Mouse (Mus musculus): Measurements from ENCODE around the gene Zfp651. TPM values are rescaled to one million over a fixed set of nuclear protein-coding genes. Genes with fewer than 3 reads are reported as not detected.

Gene Zfp651
- polyA plus RNA-seq (2012; rRNA removed; ENCODE audit: low replicate concordance) = 7.4 and 9.3 TPM in 2 replicates

GRCm38 (mm10) chr9:121759091-121760081 is at the start of gene Zfp651:
TSS of gene Zfp651 (plus strand) at chr9:121759330.

GRCm38 (mm10) chr9:121709898-121710583 is 49.1 kb upstream of the Zfp651 start, which contains the start of gene Ss18l2:
TSS of gene Ss18l2 (plus strand) at chr9:121710329.

GRCm38 (mm10) chr9:121718792-121719318 is 40.3 kb upstream of the Zfp651 start, which contains the start of gene Nktr:
TSS of gene Nktr (plus strand) at chr9:121719169.

GRCm38 (mm10) chr9:121777484-121778065 is 18.4 kb downstream of the Zfp651 start, which contains the start of gene Klhl40:
TSS of gene Klhl40 (plus strand) at chr9:121777607.

GRCm38 (mm10) chr9:121791757-121792521 is 32.8 kb downstream of the Zfp651 start, which contains the start of gene Hhatl:
TSS of gene Hhatl (minus strand) at chr9:121792507.

Other genes starting within 250 kb of the Zfp651 start
- gene Lyzl4, start 117.2 kb upstream of the Zfp651 start, polyA plus RNA-seq (2012; rRNA removed; ENCODE audit: low replicate concordance) = 0.19 TPM in 1 of 2 replicates, not detected in the other
- gene Vipr1, start 116.6 kb upstream of the Zfp651 start, polyA plus RNA-seq (2012; rRNA removed; ENCODE audit: low replicate concordance) = 47.6 and 112 TPM in 2 replicates
- gene Sec22c, start 53.8 kb upstream of the Zfp651 start, polyA plus RNA-seq (2012; rRNA removed; ENCODE audit: low replicate concordance) = 26.9 and 64.4 TPM in 2 replicates
- gene Ss18l2, start 49.0 kb upstream of the Zfp651 start, polyA plus RNA-seq (2012; rRNA removed; ENCODE audit: low replicate concordance) = 10.8 and 21.9 TPM in 2 replicates
- gene Nktr, start 40.2 kb upstream of the Zfp651 start, polyA plus RNA-seq (2012; rRNA removed; ENCODE audit: low replicate concordance) = 15.7 and 24.4 TPM in 2 replicates
- 0.04 TPM in 1 of 2 replicates, not detected in the other for gene Klhl40, start 18.3 kb downstream of the Zfp651 start, polyA plus RNA-seq (2012; rRNA removed; ENCODE audit: low replicate concordance)
- 6.4 and 7.4 TPM in 2 replicates for gene Hhatl, start 33.2 kb downstream of the Zfp651 start, polyA plus RNA-seq (2012; rRNA removed; ENCODE audit: low replicate concordance)
- gene Ccdc13, start 80.1 kb downstream of the Zfp651 start, polyA plus RNA-seq (2012; rRNA removed; ENCODE audit: low replicate concordance) = 0.09 TPM in 1 of 2 replicates, not detected in the other
- gene Higd1a, start 99.0 kb downstream of the Zfp651 start, polyA plus RNA-seq (2012; rRNA removed; ENCODE audit: low replicate concordance) = 5.6 and 14.9 TPM in 2 replicates
- 0.29 and 0.72 TPM in 2 replicates for gene Ackr2, start 139.0 kb downstream of the Zfp651 start, polyA plus RNA-seq (2012; rRNA removed; ENCODE audit: low replicate concordance)
- not detected in 2 replicates for gene Cyp8b1, start 157.0 kb downstream of the Zfp651 start, polyA plus RNA-seq (2012; rRNA removed; ENCODE audit: low replicate concordance)
- 0.14 and 0.47 TPM in 2 replicates for gene Fam198a, start 191.7 kb downstream of the Zfp651 start, polyA plus RNA-seq (2012; rRNA removed; ENCODE audit: low replicate concordance)
- gene Pomgnt2, start 237.8 kb downstream of the Zfp651 start, polyA plus RNA-seq (2012; rRNA removed; ENCODE audit: low replicate concordance) = 9.2 and 10.8 TPM in 2 replicates

Measured in duodenum, adult 2 months (tissue).